Mouse (Mus musculus) forebrain, embryonic 15.5 days (tissue): Measurements from ENCODE around the gene Rab4a. TPM values are rescaled to one million over a fixed set of nuclear protein-coding genes. Genes with fewer than 3 reads are reported as not detected.
A peak's percentile ranks its signal among the peaks of the same experiment; 100 is the strongest.

Experiments used
- ATAC-seq: fragments of 200-750 bp; cut with Nextera tagmentation; replicated peaks from 2 replicates; pipeline ENCODE4 v1.8.0; 2017; ENCODE audit warnings: mild to moderate bottlenecking, moderate TSS enrichment, moderate library complexity
- H3K27ac ChIP-seq: fragments of 300-500 bp; sonication (generic); replicated peaks from 2 replicates; pipeline ENCODE4 v1.5.1; 2015; ENCODE audit warnings: mild to moderate bottlenecking, inconsistent platforms
- H3K27me3 ChIP-seq: fragments of 300-500 bp; sonication (generic); 2 replicates; pipeline ENCODE4 v1.6.1; 2015; ENCODE audit warnings: inconsistent platforms
- H3K36me3 ChIP-seq: fragments of 300-500 bp; sonication (generic); 2 replicates; pipeline ENCODE4 v1.6.1; 2015; ENCODE audit warnings: mild to moderate bottlenecking, inconsistent platforms
- H3K4me1 ChIP-seq: fragments of 300-500 bp; sonication (generic); 2 replicates; pipeline ENCODE4 v1.6.1; 2015; ENCODE audit warnings: inconsistent platforms
- H3K4me2 ChIP-seq: fragments of 300-500 bp; sonication (generic); replicated peaks from 2 replicates; pipeline ENCODE4 v1.6.1; 2015; ENCODE audit warnings: mild to moderate bottlenecking, inconsistent platforms
- H3K4me3 ChIP-seq: fragments of 300-500 bp; sonication (generic); 2 replicates; pipeline ENCODE4 v1.5.1; 2015; ENCODE audit warnings: mild to moderate bottlenecking, inconsistent platforms
- H3K9ac ChIP-seq: fragments of 300-500 bp; sonication (generic); replicated peaks from 2 replicates; pipeline ENCODE4 v1.6.1; 2015; ENCODE audit warnings: mild to moderate bottlenecking, inconsistent platforms
- H3K9me3 ChIP-seq: fragments of 300-500 bp; sonication (generic); 2 replicates; pipeline ENCODE4 v1.6.1; 2016; ENCODE audit warnings: inconsistent platforms
- WGBS: fragments of 180-500 bp; shearing (Covaris S2); methylation state at CpG from one replicate; pipeline ENCODE4 v1.1.7; 2015; ENCODE audit warnings: mixed read lengths; 5-methylcytosine and 5-hydroxymethylcytosine counted together
- polyA plus RNA-seq: library from polyadenylated mRNA; unstranded; fragments of >200 nt; fragmentation: Nextera tagmentation; extraction: Ambion mirVana; gene quantifications from 2 replicates; pipeline ENCODE4 v1.2.1, GENCODE M21; 2015

The Rab4a gene
- 78.2 and 78.5 TPM in 2 replicates for polyA plus RNA-seq

DNA sequence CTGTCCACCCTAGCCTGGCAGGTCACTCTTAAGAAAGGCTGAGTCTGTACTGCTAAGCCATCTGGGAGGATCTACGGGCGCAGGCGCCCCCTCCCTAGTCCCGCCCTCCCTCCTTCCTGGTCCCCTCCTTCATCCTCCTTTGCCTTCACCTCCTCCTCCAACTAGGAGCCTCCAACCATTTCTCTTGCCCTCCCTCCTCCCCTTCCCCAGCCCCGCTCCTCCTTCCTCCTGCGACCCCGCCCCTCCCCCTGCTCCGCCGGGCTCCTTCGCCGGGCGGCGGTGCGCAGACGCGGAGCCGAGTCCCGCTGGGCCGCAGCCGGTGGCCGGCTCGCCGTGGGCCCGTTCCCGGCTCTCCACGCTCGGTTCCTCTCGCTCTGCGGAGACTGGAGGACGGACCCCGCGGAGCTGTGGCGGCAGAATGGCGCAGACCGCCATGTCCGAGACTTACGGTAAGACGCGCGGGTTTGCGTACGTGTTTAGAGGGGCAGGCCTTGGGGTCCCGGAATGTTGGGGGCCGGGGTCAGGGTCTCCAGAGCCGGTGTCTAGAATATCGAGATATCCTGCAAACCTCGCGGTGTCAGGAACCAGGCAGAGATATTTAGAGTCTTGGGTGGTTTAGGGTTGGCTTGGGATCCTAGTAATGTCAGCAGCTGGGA lies at the start of gene Rab4a:
Gene Rab4a, plus strand, starts transcription at position 268 of the 656 bp plus-strand sequence.
- under 1% methylated on average over 47 of the region's 48 CpGs for WGBS
- Histone ChIP-seq H3K36me3 (no peaks in the 10 kb centered on the region), H3K4me2 (peak within 1 kb of the TSS; percentile 80), H3K27me3 (no peaks in the 10 kb centered on the region), H3K27ac (peak within 1 kb of the TSS; percentile 76), H3K9ac (peak within 1 kb of the TSS; percentile 91), H3K4me3 (peak within 1 kb of the TSS; percentile 83), H3K4me1 (peaks cover 37% of the 10 kb centered on the region), H3K9me3 (no peaks in the 10 kb centered on the region)
- peak; percentile 95 for ATAC-seq

GRCm38 (mm10) chr8:123756901-123757300 lies 48.9 kb upstream of the Rab4a start:
- ATAC-seq: no peak
- no peak overlapping the region for H3K9ac ChIP-seq
- H3K4me2 ChIP-seq: no peak overlapping the region
- H3K27me3 ChIP-seq: no peaks in the 10 kb centered on the region
- no peaks in the 10 kb centered on the region for H3K9me3 ChIP-seq
- H3K4me3 ChIP-seq: no peak overlapping the region
- no peak overlapping the region for H3K27ac ChIP-seq
- H3K4me1 ChIP-seq: peaks cover 30% of the 10 kb centered on the region
- no peaks in the 10 kb centered on the region for H3K36me3 ChIP-seq
- 81% methylated on average over 8 of the region's 8 CpGs for WGBS

DNA sequence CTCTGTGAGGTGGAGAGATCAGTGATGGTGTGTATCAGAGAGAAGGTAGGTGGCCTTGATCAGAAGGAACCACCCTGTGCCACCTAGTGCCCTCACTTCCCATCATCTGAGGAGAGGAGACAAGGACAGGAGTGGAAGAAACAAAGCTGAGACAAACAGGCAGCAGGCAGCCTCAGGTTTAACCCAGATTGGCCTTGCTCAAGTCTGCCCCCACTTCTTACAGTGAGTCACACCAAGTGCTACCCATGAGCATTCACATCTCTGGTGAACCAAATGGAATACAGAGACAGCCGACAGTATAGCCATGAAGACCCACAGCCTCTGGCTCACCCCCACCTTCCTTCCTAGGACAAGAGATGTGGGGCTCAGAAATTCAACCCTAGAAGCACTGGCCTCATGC lies 46.9 kb upstream of the Rab4a start:
- WGBS: 95% methylated on average over 1 of the region's 1 CpGs
- Histone ChIP-seq H3K4me3 (no peak overlapping the region), H3K4me1 (peaks cover 19% of the 10 kb centered on the region), H3K27me3 (no peaks in the 10 kb centered on the region), H3K9ac (no peak overlapping the region), H3K36me3 (no peaks in the 10 kb centered on the region), H3K9me3 (no peaks in the 10 kb centered on the region), H3K4me2 (no peak overlapping the region), H3K27ac (no peak overlapping the region)
- no peak for ATAC-seq

DNA sequence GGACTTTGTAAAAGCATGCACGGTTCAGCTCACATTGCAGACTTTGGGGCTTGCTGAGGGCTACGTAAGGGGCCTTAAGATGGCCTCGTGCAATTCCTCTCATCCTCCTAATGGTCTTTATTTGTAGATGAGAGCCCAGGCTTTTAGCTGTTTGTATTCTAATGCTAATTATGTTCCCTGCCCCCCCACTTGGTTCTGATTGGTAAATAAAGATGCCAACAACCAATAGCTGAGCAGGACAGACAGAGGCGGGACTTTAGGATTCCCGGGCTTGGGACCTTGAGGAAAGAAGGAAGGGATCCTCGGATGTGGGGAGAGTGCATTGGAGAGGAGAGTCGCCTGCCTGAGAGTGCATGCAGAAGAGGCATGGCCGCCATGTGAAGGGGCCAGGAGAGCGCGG lies 45.9 kb upstream of the Rab4a start:
- H3K9ac ChIP-seq: no peak overlapping the region; the same call in 1 of the 2 replicates
- WGBS: 4% methylated on average over 10 of the region's 10 CpGs
- peak overlapping the region; percentile 44 for H3K4me2 ChIP-seq
- no peaks in the 10 kb centered on the region for H3K27me3 ChIP-seq
- no peaks in the 10 kb centered on the region for H3K36me3 ChIP-seq
- ATAC-seq: peak; percentile 91
- no peak overlapping the region for H3K27ac ChIP-seq
- H3K4me1 ChIP-seq: peaks cover 13% of the 10 kb centered on the region
- no peaks in the 10 kb centered on the region for H3K9me3 ChIP-seq
- peak overlapping the region; percentile 20 for H3K4me3 ChIP-seq

DNA sequence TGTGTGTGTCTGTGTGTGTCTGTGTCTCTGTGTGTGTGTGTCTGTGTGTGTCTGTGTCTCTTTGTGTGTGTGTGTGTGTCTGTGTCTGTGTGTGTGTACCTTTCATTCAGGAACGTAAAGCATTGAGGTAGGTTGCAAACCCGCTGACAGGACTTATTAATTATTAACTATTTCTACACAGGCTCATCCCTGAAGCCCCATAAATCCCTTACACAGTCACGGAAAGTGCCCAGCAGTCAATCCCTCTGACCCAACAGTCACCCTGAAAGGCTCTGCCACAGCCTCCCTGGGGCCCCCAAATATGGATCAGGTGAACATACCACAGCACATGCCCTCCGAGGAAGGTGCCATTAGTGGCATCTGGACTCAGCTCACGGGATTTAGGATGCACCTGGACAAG lies 45.2 kb upstream of the Rab4a start:
- Histone ChIP-seq H3K4me2 (peak overlapping the region; percentile 44; the same call in 1 of the 2 replicates), H3K36me3 (no peaks in the 10 kb centered on the region), H3K27ac (no peak overlapping the region), H3K4me3 (no peak overlapping the region), H3K4me1 (peaks cover 13% of the 10 kb centered on the region), H3K9me3 (no peaks in the 10 kb centered on the region), H3K27me3 (no peaks in the 10 kb centered on the region), H3K9ac (no peak overlapping the region)
- WGBS: 62% methylated on average over 5 of the region's 5 CpGs
- ATAC-seq: no peak

- peaks cover 13% of the 10 kb centered on the region for H3K4me1 ChIP-seq
Observed at GRCm38 (mm10) chr8:123761266-123761882, 44.4 kb upstream of the Rab4a start.

GRCm38 (mm10) chr8:123761883-123762270 lies 43.9 kb upstream of the Rab4a start:
- WGBS: 49% methylated on average over 4 of the region's 4 CpGs
- H3K9ac ChIP-seq: no peak overlapping the region
- H3K9me3 ChIP-seq: no peaks in the 10 kb centered on the region
- H3K36me3 ChIP-seq: no peaks in the 10 kb centered on the region
- no peak for ATAC-seq
- H3K4me1 ChIP-seq: peaks cover 13% of the 10 kb centered on the region
- no peak overlapping the region for H3K27ac ChIP-seq
- no peaks in the 10 kb centered on the region for H3K27me3 ChIP-seq
- no peak overlapping the region for H3K4me3 ChIP-seq
- H3K4me2 ChIP-seq: no peak overlapping the region

More at GRCm38 (mm10) chr8:123761266-123761882, 44.4 kb upstream of the Rab4a start:
- Histone ChIP-seq H3K4me3 (no peak overlapping the region), H3K27ac (no peak overlapping the region), H3K36me3 (no peaks in the 10 kb centered on the region), H3K27me3 (no peaks in the 10 kb centered on the region), H3K4me2 (no peak overlapping the region), H3K9ac (no peak overlapping the region), H3K9me3 (no peaks in the 10 kb centered on the region)
- ATAC-seq: no peak
- 57% methylated on average over 12 of the region's 12 CpGs for WGBS

DNA sequence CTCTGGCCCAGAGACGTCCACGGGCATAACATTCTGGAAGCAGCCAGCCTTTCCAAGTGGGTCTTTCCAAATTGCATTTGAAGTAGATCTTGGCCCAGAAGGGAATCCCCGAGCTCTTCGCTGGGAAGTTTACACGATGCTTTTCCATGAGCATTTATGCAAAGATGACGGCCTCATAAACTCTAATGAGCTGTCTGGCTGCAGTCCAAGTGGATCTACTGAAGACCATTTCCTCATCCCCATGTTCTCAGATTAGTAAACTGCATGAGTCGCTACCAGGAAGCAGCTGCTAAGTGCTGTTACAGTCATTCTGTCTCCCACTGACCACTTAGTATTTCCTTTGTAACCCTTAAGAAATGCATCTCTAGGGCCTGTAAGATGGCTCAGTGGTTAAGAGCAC lies 42.4 kb upstream of the Rab4a start:
- WGBS: 63% methylated on average over 7 of the region's 7 CpGs
- H3K4me2 ChIP-seq: no peak overlapping the region
- peaks cover 13% of the 10 kb centered on the region for H3K4me1 ChIP-seq
- H3K9me3 ChIP-seq: no peaks in the 10 kb centered on the region
- no peaks in the 10 kb centered on the region for H3K27me3 ChIP-seq
- no peak for ATAC-seq
- H3K4me3 ChIP-seq: no peak overlapping the region
- 0 out of 2 replicates have a peak overlapping the region, but pooled peaks have one; percentile 0 for H3K27ac ChIP-seq
- H3K36me3 ChIP-seq: no peaks in the 10 kb centered on the region
- H3K9ac ChIP-seq: no peak overlapping the region

DNA sequence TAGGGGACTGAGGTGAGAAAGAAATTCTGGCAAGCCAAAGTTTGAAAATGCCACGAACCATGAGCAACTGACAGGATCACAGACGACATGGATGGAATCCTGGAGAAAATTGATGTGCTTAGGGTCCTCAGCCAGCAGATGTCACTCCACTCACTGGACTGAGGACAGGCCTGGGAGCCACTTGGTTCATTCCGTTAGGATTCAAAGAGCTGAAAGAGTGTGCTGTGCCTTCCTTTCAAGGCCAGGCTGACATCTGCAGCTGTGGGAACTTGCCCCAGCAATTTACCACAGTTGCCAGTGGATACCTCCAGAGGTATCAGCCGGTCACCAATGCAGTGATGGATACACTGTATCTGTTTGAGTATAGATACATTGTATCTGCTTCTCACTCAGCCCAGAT lies 41.1 kb upstream of the Rab4a start:
- H3K36me3 ChIP-seq: no peaks in the 10 kb centered on the region
- no peak overlapping the region for H3K4me3 ChIP-seq
- no peak overlapping the region for H3K4me2 ChIP-seq
- H3K9ac ChIP-seq: no peak overlapping the region
- no peaks in the 10 kb centered on the region for H3K9me3 ChIP-seq
- 34% methylated on average over 4 of the region's 4 CpGs for WGBS
- peaks cover 15% of the 10 kb centered on the region for H3K4me1 ChIP-seq
- no peak for ATAC-seq
- no peaks in the 10 kb centered on the region for H3K27me3 ChIP-seq
- no peak overlapping the region for H3K27ac ChIP-seq

- Histone ChIP-seq H3K4me2 (no peak overlapping the region), H3K4me3 (no peak overlapping the region), H3K36me3 (no peaks in the 10 kb centered on the region), H3K27me3 (no peaks in the 10 kb centered on the region), H3K27ac (no peak overlapping the region), H3K4me1 (0 out of 2 replicates have a peak, but pooled peaks cover 8% of the 10 kb centered on the region), H3K9ac (no peak overlapping the region), H3K9me3 (no peaks in the 10 kb centered on the region)
- ATAC-seq: no peak
- WGBS: 82% methylated on average over 4 of the region's 4 CpGs
Observed at GRCm38 (mm10) chr8:123766516-123766915, 39.3 kb upstream of the Rab4a start.

DNA sequence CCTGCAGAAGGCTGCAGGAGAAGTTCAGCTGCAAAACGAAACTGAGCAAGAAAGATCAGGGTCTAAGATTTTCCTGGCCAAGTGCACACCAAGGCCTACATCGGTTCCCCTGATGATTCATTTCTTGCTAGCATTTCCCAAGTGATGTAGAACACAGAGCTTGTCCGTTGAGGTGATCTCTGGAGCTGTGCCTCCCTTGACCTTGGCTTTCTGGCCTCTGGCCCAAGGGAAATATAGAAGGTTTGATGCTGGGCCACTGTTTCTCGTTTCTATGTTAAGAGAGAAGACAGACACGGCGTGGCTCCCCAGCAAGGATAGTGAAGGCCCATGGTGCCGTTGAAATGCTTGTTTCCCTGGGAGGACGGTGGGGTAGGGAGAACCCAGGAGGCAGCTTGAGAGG lies 37.9 kb upstream of the Rab4a start:
- 0 out of 2 replicates have a peak, but pooled peaks cover 8% of the 10 kb centered on the region for H3K4me1 ChIP-seq
- H3K4me2 ChIP-seq: no peak overlapping the region
- no peaks in the 10 kb centered on the region for H3K9me3 ChIP-seq
- H3K9ac ChIP-seq: no peak overlapping the region
- WGBS: 86% methylated on average over 8 of the region's 8 CpGs
- ATAC-seq: no peak
- H3K4me3 ChIP-seq: no peak overlapping the region
- no peaks in the 10 kb centered on the region for H3K27me3 ChIP-seq
- no peaks in the 10 kb centered on the region for H3K36me3 ChIP-seq
- H3K27ac ChIP-seq: no peak overlapping the region

DNA sequence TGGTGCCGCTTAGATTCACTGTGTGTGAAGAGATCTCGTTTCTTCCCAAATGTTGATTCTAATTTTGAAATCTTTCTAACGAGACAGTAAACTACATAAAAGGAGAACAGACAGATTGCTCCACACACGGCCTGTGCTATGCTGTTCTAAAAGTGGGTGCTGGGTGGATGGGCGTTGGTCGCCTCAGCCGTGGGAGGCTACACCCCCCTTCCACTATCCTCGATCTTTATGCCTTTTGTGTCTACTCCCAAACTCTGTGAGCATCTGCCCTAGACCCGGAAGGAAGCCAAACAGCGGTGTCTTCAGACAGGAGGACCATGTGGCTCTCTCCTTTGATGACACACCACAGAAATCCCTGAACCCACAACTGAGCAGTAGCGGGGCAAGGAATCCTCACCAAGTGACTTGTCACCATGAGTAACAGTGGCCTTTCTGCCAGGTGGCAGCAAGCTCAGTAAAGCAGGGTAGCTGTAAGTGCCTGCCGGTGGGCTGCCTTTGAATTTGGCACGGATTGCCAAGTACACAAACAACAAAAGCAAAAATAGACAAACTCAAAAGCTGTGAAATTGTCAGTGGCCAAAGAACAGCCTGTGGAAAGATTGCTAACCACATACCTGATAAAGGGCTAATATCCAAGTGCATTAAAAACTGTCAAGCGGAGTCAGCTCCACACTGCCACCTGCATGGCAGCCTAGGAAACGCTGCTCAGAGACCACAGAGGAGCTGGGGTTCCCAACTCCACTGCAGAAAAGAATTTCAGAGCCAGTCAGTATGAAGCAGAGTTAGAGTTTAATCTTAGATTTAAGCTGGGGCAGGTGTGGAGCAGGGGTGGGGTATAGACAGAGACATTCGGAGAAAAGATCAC lies 37.1 kb upstream of the Rab4a start:
- Histone ChIP-seq H3K9ac (no peak overlapping the region), H3K27ac (no peak overlapping the region), H3K4me1 (0 out of 2 replicates have a peak, but pooled peaks cover 3% of the 10 kb centered on the region), H3K36me3 (no peaks in the 10 kb centered on the region), H3K4me2 (no peak overlapping the region), H3K9me3 (no peaks in the 10 kb centered on the region), H3K4me3 (no peak overlapping the region), H3K27me3 (no peaks in the 10 kb centered on the region)
- WGBS: 65% methylated on average over 16 of the region's 16 CpGs
- ATAC-seq: peak; percentile 35; the same call in 1 of the 2 replicates
